Mouse (Mus musculus) liver, embryonic 12.5 days (tissue): ENCODE results near the gene Cers2. TPM values are rescaled to one million over a fixed set of nuclear protein-coding genes. Genes with fewer than 3 reads are reported as not detected.
"Not testable (repeated sequence)": the region's sequence is repeated elsewhere in the genome, so short reads cannot be mapped to it uniquely, and the experiment has no call there.

Experiments used
- ATAC-seq: fragments of 200-750 bp; cut with Nextera tagmentation; 2 replicates; pipeline ENCODE4 v1.8.0; 2017; ENCODE audit warnings: moderate number of reproducible peaks, mild to moderate bottlenecking, moderate library complexity
- H3K27ac ChIP-seq: fragments of 300-500 bp; sonication (generic); 2 replicates; pipeline ENCODE4 v1.5.1; 2016; ENCODE audit warnings: mild to moderate bottlenecking
- H3K27me3 ChIP-seq: fragments of 300-500 bp; sonication (generic); replicated peaks from 2 replicates; pipeline ENCODE4 v1.6.1; 2016; ENCODE audit warnings: mild to moderate bottlenecking, moderate library complexity
- H3K36me3 ChIP-seq: fragments of 300-500 bp; sonication (generic); 2 replicates; pipeline ENCODE4 v1.6.1; 2016; ENCODE audit warnings: mild to moderate bottlenecking, moderate library complexity
- H3K4me1 ChIP-seq: fragments of 300-500 bp; sonication (generic); 2 replicates; pipeline ENCODE4 v1.6.1; 2016
- H3K4me2 ChIP-seq: fragments of 300-500 bp; sonication (generic); 2 replicates; pipeline ENCODE4 v1.6.1; 2016; ENCODE audit warnings: mild to moderate bottlenecking, moderate library complexity
- H3K4me3 ChIP-seq: fragments of 300-500 bp; sonication (generic); 2 replicates; pipeline ENCODE4 v1.5.1; 2016; ENCODE audit warnings: mild to moderate bottlenecking, moderate library complexity
- H3K9ac ChIP-seq: fragments of 300-500 bp; sonication (generic); 2 replicates; pipeline ENCODE4 v1.6.1; 2016; ENCODE audit warnings: mild to moderate bottlenecking, moderate library complexity
- H3K9me3 ChIP-seq: fragments of 300-500 bp; sonication (generic); replicated peaks from 2 replicates; pipeline ENCODE4 v1.6.1; 2016; ENCODE audit warnings: mild to moderate bottlenecking, moderate library complexity
- WGBS: fragments of 180-500 bp; shearing (Covaris S2); methylation state at CpG from one replicate; pipeline ENCODE4 v1.1.7; 2016; ENCODE audit not compliant: insufficient replicate concordance; 5-methylcytosine and 5-hydroxymethylcytosine counted together
- polyA plus RNA-seq: library from polyadenylated mRNA; unstranded; fragments of >200 nt; fragmentation: Nextera tagmentation; extraction: Ambion mirVana; gene quantifications from 2 replicates; pipeline ENCODE4 v1.2.1, GENCODE M21; 2016

The Cers2 gene
- polyA plus RNA-seq, 1 experiment from 2014 or later: 135 TPM

- Histone ChIP-seq H3K9ac (no peak overlapping the region), H3K36me3 (peaks cover 72% of the 10 kb centered on the region), H3K4me1 (peaks cover 43% of the 10 kb centered on the region), H3K27ac (no peak overlapping the region), H3K27me3 (no peaks in the 10 kb centered on the region), H3K4me3 (no peak overlapping the region), H3K9me3 (no peaks in the 10 kb centered on the region), H3K4me2 (no peak overlapping the region)
- WGBS: 73% methylated on average over 12 of the region's 12 CpGs
- no peak for ATAC-seq
Observed at GRCm38 (mm10) chr3:95319701-95320625, 5.4 kb downstream of the Cers2 start.

DNA sequence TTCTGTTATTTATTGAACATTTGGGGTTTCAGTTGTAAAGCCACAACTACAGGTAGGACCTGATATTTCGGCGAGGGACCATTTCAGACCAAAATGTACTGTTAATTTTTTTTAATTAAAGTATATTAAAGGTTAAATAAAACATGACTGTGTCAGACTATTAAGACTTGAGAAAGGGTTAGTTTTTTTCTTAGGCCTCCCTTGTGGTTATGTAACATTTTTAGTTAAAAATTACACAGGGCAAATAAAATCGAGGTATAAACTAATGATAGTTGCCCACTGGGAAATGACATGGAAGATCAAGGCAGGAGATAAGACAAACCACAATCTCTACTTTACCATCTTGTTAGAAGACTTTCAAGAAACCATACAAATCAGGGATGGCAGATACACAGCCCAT is 8.8 kb downstream of the Cers2 start:
- no peak for ATAC-seq
- H3K36me3 ChIP-seq: peaks cover 99% of the 10 kb centered on the region
- H3K9me3 ChIP-seq: no peaks in the 10 kb centered on the region
- no peak overlapping the region for H3K27ac ChIP-seq
- no peaks in the 10 kb centered on the region for H3K27me3 ChIP-seq
- no peak overlapping the region for H3K4me2 ChIP-seq
- no peak overlapping the region for H3K9ac ChIP-seq
- H3K4me3 ChIP-seq: no peak overlapping the region
- H3K4me1 ChIP-seq: peaks cover 17% of the 10 kb centered on the region
- WGBS: 69% methylated on average over 3 of the region's 3 CpGs

DNA sequence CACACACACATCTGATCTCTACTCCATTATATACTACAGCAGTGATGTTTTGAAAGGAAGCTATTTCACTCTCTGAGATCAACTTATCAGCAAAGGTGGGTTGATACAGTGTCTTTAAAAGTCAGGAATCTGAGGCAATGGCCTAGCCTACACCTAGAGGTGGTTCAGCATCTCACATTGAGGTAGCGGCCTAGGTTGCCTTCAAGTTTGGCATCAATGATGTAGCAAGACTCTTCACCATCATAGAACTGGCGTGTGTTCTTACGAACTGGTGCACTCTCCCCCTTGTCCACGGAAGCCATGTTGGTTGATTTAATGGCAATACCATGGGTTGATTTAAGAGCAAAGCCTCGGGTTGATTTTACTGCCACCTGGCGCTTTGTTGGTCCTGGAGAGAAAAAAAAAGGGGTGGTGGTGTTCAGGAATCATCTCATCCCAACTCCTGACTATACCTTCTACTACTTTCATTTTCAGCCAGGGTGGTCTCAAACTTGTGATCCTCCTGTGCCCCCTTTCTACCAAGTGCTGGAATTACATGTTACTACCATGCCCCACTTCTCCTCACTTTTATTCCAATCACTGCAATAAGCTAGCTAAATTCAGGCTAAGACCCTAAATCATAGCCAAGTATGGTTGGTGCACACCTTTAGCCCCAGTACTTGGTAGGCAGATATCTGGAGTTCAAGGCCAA is 10.0 kb downstream of the Cers2 start:
- no peak overlapping the region for H3K4me2 ChIP-seq
- H3K27ac ChIP-seq: no peak overlapping the region
- no peak for ATAC-seq
- H3K9me3 ChIP-seq: no peaks in the 10 kb centered on the region
- no peaks in the 10 kb centered on the region for H3K27me3 ChIP-seq
- 82% methylated on average over 6 of the region's 6 CpGs for WGBS
- H3K9ac ChIP-seq: no peak overlapping the region
- no peak overlapping the region for H3K4me3 ChIP-seq
- peaks cover 99% of the 10 kb centered on the region for H3K36me3 ChIP-seq
- peaks cover 6% of the 10 kb centered on the region; the same call in 1 of the 2 replicates for H3K4me1 ChIP-seq

- peaks cover 96% of the 10 kb centered on the region for H3K36me3 ChIP-seq
- no peak overlapping the region for H3K27ac ChIP-seq
- no peaks in the 10 kb centered on the region for H3K9me3 ChIP-seq
- no peaks in the 10 kb centered on the region for H3K27me3 ChIP-seq
- ATAC-seq: no peak
- WGBS: 78% methylated on average over 1 of the region's 1 CpGs
- no peaks in the 10 kb centered on the region for H3K4me1 ChIP-seq
- H3K4me2 ChIP-seq: no peak overlapping the region
- no peak overlapping the region for H3K9ac ChIP-seq
- no peak overlapping the region for H3K4me3 ChIP-seq
Observed at GRCm38 (mm10) chr3:95328803-95329404, 14.3 kb downstream of the Cers2 start.

DNA sequence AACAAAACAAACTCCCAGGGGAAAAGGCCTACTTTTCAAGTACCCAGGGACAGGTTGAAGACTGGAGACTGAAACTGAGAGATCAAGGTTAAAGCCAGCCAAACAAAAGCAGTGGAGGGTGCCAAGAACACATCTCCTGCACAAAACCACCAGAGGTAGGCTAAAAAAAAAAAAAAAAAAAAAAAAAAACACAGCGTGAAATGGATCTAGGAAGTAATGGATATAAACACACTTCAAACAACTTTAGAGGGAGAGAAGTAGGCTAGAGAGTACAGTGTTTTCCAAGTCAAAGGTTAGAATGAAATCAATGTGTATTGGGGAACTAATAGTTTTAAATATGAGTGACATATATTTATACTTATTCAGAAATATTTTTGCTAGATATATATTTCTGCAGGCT is 16.9 kb downstream of the Cers2 start:
- WGBS: 100% methylated on average over 1 of the region's 1 CpGs
- H3K27me3 ChIP-seq: no peaks in the 10 kb centered on the region
- H3K27ac ChIP-seq: no peak overlapping the region
- H3K4me2 ChIP-seq: no peak overlapping the region
- H3K4me3 ChIP-seq: no peak overlapping the region
- no peaks in the 10 kb centered on the region for H3K4me1 ChIP-seq
- ATAC-seq: no peak
- no peaks in the 10 kb centered on the region for H3K9me3 ChIP-seq
- H3K36me3 ChIP-seq: peaks cover 94% of the 10 kb centered on the region
- no peak overlapping the region for H3K9ac ChIP-seq

DNA sequence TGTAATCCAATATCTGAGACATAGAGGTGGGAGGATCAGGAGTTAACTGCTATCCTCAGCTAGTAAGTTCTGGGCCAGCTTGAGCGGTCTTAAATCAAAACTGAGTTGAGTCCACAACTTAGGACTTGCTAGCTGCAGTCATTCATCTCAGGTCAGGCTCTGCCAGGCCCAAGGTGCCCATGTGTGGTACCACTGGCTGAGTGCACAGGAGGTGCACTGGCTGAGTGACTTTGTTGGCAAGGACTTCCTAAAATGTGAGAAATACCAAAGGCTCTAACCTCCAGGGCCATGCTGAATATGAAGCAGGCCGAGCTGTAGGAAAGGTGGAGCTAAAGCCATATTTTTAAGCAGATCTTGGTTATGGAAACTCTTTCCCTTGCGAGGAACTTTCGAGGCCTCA is 22.8 kb downstream of the Cers2 start:
- WGBS: 82% methylated on average over 4 of the region's 4 CpGs
- H3K4me2 ChIP-seq: no peak overlapping the region
- no peaks in the 10 kb centered on the region for H3K27me3 ChIP-seq
- H3K9ac ChIP-seq: no peak overlapping the region
- no peak overlapping the region for H3K27ac ChIP-seq
- no peaks in the 10 kb centered on the region for H3K9me3 ChIP-seq
- peaks cover 98% of the 10 kb centered on the region for H3K36me3 ChIP-seq
- H3K4me3 ChIP-seq: no peak overlapping the region
- ATAC-seq: no peak
- H3K4me1 ChIP-seq: no peaks in the 10 kb centered on the region

DNA sequence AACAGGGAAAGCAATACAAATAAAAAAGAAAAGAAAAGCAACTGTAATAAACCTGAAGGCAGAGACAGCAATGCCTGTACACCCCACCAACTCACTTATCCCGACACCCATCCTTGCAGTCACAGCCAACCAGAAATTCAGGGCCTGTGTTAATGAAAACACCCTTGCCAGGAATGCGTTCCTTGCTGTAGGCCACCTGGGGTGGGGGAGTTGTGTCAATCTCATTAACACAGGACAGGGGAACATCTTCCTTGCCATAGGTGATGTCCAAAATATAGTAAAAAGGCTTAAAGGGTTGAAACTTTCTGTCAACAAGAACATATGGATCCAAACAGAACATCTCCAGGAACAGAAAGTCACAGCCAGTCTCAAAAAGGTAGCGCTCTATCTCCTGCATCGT is 23.7 kb downstream of the Cers2 start:
- H3K9me3 ChIP-seq: no peaks in the 10 kb centered on the region
- no peak overlapping the region for H3K4me2 ChIP-seq
- peaks cover 98% of the 10 kb centered on the region for H3K36me3 ChIP-seq
- H3K27me3 ChIP-seq: no peaks in the 10 kb centered on the region
- H3K4me1 ChIP-seq: no peaks in the 10 kb centered on the region
- 93% methylated on average over 4 of the region's 4 CpGs for WGBS
- ATAC-seq: no peak
- H3K27ac ChIP-seq: no peak overlapping the region
- no peak overlapping the region for H3K4me3 ChIP-seq
- H3K9ac ChIP-seq: no peak overlapping the region

- not testable (repeated sequence) for H3K4me1 ChIP-seq, H3K27ac ChIP-seq, ATAC-seq, H3K4me3 ChIP-seq, H3K9me3 ChIP-seq, H3K4me2 ChIP-seq, H3K27me3 ChIP-seq, H3K9ac ChIP-seq
- WGBS: 87% methylated on average over 9 of the region's 9 CpGs
- peaks cover 95% of the 10 kb centered on the region for H3K36me3 ChIP-seq
Observed at GRCm38 (mm10) chr3:95343356-95344000, 28.9 kb downstream of the Cers2 start.

GRCm38 (mm10) chr3:95346454-95346853 is 31.9 kb downstream of the Cers2 start:
- Histone ChIP-seq H3K36me3 (peaks cover 93% of the 10 kb centered on the region), H3K9me3 (no peaks in the 10 kb centered on the region), H3K4me1 (no peaks in the 10 kb centered on the region), H3K9ac (no peak overlapping the region), H3K4me3 (no peak overlapping the region), H3K27me3 (no peaks in the 10 kb centered on the region), H3K27ac (no peak overlapping the region), H3K4me2 (no peak overlapping the region)
- 90% methylated on average over 7 of the region's 7 CpGs for WGBS
- ATAC-seq: no peak

DNA sequence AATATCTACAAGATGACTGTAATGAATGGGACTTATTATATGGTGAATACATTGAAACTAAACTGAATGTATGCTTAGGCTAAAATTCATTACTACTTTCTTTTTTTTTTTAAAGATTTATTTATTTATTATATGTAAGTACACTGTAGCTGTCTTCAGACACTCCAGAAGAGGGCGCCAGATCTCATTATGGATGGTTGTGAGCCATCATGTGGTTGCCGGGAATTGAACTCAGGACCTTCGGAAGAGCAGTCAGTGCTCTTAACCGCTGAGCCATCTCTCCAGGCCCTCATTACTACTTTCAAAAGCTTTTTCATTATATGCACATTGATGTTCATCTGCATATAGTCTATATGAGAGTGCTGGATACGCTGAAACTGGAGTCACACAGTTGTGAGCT is 33.8 kb downstream of the Cers2 start:
- not testable (repeated sequence) for H3K9ac ChIP-seq, ATAC-seq, H3K4me1 ChIP-seq, H3K4me3 ChIP-seq, H3K27me3 ChIP-seq, H3K27ac ChIP-seq, H3K9me3 ChIP-seq, H3K4me2 ChIP-seq
- 87% methylated on average over 5 of the region's 5 CpGs for WGBS
- peaks cover 94% of the 10 kb centered on the region for H3K36me3 ChIP-seq

DNA sequence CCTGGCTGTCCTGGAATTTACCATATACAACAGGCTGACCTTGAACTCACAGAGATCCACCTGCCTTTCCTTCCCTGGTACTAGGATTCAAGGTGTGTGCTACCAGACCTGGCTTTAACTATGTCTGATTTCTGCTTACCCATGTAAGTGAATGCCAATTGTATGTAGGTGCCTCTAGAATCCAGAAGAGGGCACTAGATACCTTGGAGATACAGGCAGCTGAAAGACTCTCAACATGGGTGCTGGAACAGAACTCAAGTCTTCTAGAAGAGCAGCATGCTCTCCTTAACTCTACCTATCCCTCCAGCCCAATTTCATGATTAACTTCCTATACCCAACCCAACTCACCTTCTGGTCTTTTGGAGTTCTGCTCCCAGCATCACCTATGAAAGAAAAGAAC is 34.9 kb downstream of the Cers2 start:
- Histone ChIP-seq H3K9me3 (no peaks in the 10 kb centered on the region), H3K36me3 (peaks cover 93% of the 10 kb centered on the region), H3K4me3 (no peak overlapping the region), H3K9ac (no peak overlapping the region), H3K4me1 (no peaks in the 10 kb centered on the region), H3K27me3 (no peaks in the 10 kb centered on the region), H3K4me2 (no peak overlapping the region), H3K27ac (no peak overlapping the region)
- no peak for ATAC-seq
